Mouse (Mus musculus): ENCODE results near the gene Pex5. TPM values are rescaled to one million over a fixed set of nuclear protein-coding genes. Genes with fewer than 3 reads are reported as not detected.
A peak's percentile ranks its signal among the peaks of the same experiment; 100 is the strongest.

Pex5 gene
- polyA plus RNA-seq (2015; fragmentation: Nextera tagmentation; extraction: Ambion mirVana) = 43.7 and 45.1 TPM in 2 replicates

- ATAC-seq (ENCODE audit: insufficient number of reproducible peaks, low FRiP score, low TSS enrichment, low read depth) = peak; percentile 96
- 0% methylated on average over 35 of the region's 36 CpGs for WGBS
- Histone ChIP-seq H3K36me3 (peaks cover 21% of the 10 kb centered on the region), H3K4me3 (peak within 1 kb of the TSS; percentile 92), H3K4me2 (peak within 1 kb of the TSS; percentile 77), H3K9ac (peak within 1 kb of the TSS; percentile 65), H3K27me3 (no peaks in the 10 kb centered on the region), H3K9me3 (no peaks in the 10 kb centered on the region), H3K4me1 (peaks cover 10% of the 10 kb centered on the region), H3K27ac (peak within 1 kb of the TSS; percentile 90)
Measured at GRCm38 (mm10) chr6:124414927-124415325, at the start of gene Pex5. Gene Pex5, minus strand, starts transcription at chr6:124415067.

- Histone ChIP-seq H3K36me3 (no peaks in the 10 kb centered on the region), H3K27me3 (peaks cover 7% of the 10 kb centered on the region; the same call in 1 of the 2 replicates), H3K4me3 (peak overlapping the region; percentile 45; the same call in 1 of the 2 replicates), H3K4me1 (peaks cover 19% of the 10 kb centered on the region), H3K9me3 (no peaks in the 10 kb centered on the region), H3K4me2 (peak overlapping the region; percentile 76), H3K27ac (no peak overlapping the region), H3K9ac (no peak overlapping the region)
- WGBS = 22% methylated on average over 8 of the region's 8 CpGs
- ATAC-seq (ENCODE audit: insufficient number of reproducible peaks, low FRiP score, low TSS enrichment, low read depth) = no peak
Measured at GRCm38 (mm10) chr6:124463881-124464291, 49.0 kb upstream of the Pex5 start.

GRCm38 (mm10) chr6:124459388-124459787 is 44.5 kb upstream of the Pex5 start:
- H3K27ac ChIP-seq = no peak overlapping the region
- no peak for ATAC-seq (ENCODE audit: insufficient number of reproducible peaks, low FRiP score, low TSS enrichment, low read depth)
- H3K4me1 ChIP-seq = peaks cover 6% of the 10 kb centered on the region
- H3K27me3 ChIP-seq = peaks cover 5% of the 10 kb centered on the region; the same call in 1 of the 2 replicates
- H3K36me3 ChIP-seq = no peaks in the 10 kb centered on the region
- H3K9ac ChIP-seq = no peak overlapping the region
- no peak overlapping the region for H3K4me3 ChIP-seq
- no peak overlapping the region for H3K4me2 ChIP-seq
- 86% methylated on average over 4 of the region's 4 CpGs for WGBS
- no peaks in the 10 kb centered on the region for H3K9me3 ChIP-seq

GRCm38 (mm10) chr6:124458505-124458904 is 43.6 kb upstream of the Pex5 start:
- H3K9ac ChIP-seq = no peak overlapping the region
- 85% methylated on average over 11 of the region's 11 CpGs for WGBS

GRCm38 (mm10) chr6:124457827-124458226 is 43.0 kb upstream of the Pex5 start:
- Histone ChIP-seq H3K4me2 (no peak overlapping the region), H3K27ac (no peak overlapping the region), H3K4me1 (no peaks in the 10 kb centered on the region), H3K36me3 (no peaks in the 10 kb centered on the region), H3K4me3 (no peak overlapping the region), H3K9ac (no peak overlapping the region), H3K27me3 (no peaks in the 10 kb centered on the region), H3K9me3 (no peaks in the 10 kb centered on the region)
- ATAC-seq (ENCODE audit: insufficient number of reproducible peaks, low FRiP score, low TSS enrichment, low read depth) = no peak
- 88% methylated on average over 5 of the region's 5 CpGs for WGBS

More at GRCm38 (mm10) chr6:124458505-124458904, 43.6 kb upstream of the Pex5 start:
- no peaks in the 10 kb centered on the region for H3K27me3 ChIP-seq
- no peak overlapping the region for H3K27ac ChIP-seq
- no peak for ATAC-seq (ENCODE audit: insufficient number of reproducible peaks, low FRiP score, low TSS enrichment, low read depth)
- no peaks in the 10 kb centered on the region for H3K36me3 ChIP-seq
- no peaks in the 10 kb centered on the region for H3K9me3 ChIP-seq
- H3K4me1 ChIP-seq = no peaks in the 10 kb centered on the region
- H3K4me3 ChIP-seq = no peak overlapping the region
- no peak overlapping the region for H3K4me2 ChIP-seq

GRCm38 (mm10) chr6:124456243-124456642 is 41.4 kb upstream of the Pex5 start:
- no peaks in the 10 kb centered on the region for H3K27me3 ChIP-seq
- no peak overlapping the region for H3K4me2 ChIP-seq
- WGBS = 94% methylated on average over 5 of the region's 5 CpGs
- no peaks in the 10 kb centered on the region for H3K36me3 ChIP-seq
- no peaks in the 10 kb centered on the region for H3K4me1 ChIP-seq
- no peak overlapping the region for H3K27ac ChIP-seq
- H3K9me3 ChIP-seq = no peaks in the 10 kb centered on the region
- ATAC-seq (ENCODE audit: insufficient number of reproducible peaks, low FRiP score, low TSS enrichment, low read depth) = no peak
- H3K9ac ChIP-seq = no peak overlapping the region
- H3K4me3 ChIP-seq = no peak overlapping the region

- 52% methylated on average over 4 of the region's 4 CpGs for WGBS
- Histone ChIP-seq H3K9ac (no peak overlapping the region), H3K27ac (no peak overlapping the region), H3K27me3 (no peaks in the 10 kb centered on the region), H3K4me2 (no peak overlapping the region), H3K4me3 (no peak overlapping the region), H3K9me3 (no peaks in the 10 kb centered on the region), H3K4me1 (no peaks in the 10 kb centered on the region), H3K36me3 (no peaks in the 10 kb centered on the region)
- ATAC-seq (ENCODE audit: insufficient number of reproducible peaks, low FRiP score, low TSS enrichment, low read depth) = no peak
Measured at GRCm38 (mm10) chr6:124453756-124454155, 38.9 kb upstream of the Pex5 start.

GRCm38 (mm10) chr6:124451995-124452394 is 37.1 kb upstream of the Pex5 start:
- no peaks in the 10 kb centered on the region for H3K27me3 ChIP-seq
- H3K36me3 ChIP-seq = no peaks in the 10 kb centered on the region
- H3K9me3 ChIP-seq = no peaks in the 10 kb centered on the region
- 64% methylated on average over 3 of the region's 3 CpGs for WGBS
- H3K9ac ChIP-seq = no peak overlapping the region
- no peak for ATAC-seq (ENCODE audit: insufficient number of reproducible peaks, low FRiP score, low TSS enrichment, low read depth)
- H3K4me2 ChIP-seq = no peak overlapping the region
- H3K27ac ChIP-seq = no peak overlapping the region
- H3K4me3 ChIP-seq = no peak overlapping the region
- no peaks in the 10 kb centered on the region for H3K4me1 ChIP-seq

- H3K4me2 ChIP-seq = no peak overlapping the region
- no peak for ATAC-seq (ENCODE audit: insufficient number of reproducible peaks, low FRiP score, low TSS enrichment, low read depth)
- no peaks in the 10 kb centered on the region for H3K36me3 ChIP-seq
- H3K4me1 ChIP-seq = no peaks in the 10 kb centered on the region
- no peaks in the 10 kb centered on the region for H3K27me3 ChIP-seq
- H3K9me3 ChIP-seq = no peaks in the 10 kb centered on the region
- H3K4me3 ChIP-seq = no peak overlapping the region
- H3K27ac ChIP-seq = no peak overlapping the region
- WGBS = 84% methylated on average over 18 of the region's 18 CpGs
- H3K9ac ChIP-seq = no peak overlapping the region
Measured at GRCm38 (mm10) chr6:124449668-124450383, 35.0 kb upstream of the Pex5 start.

GRCm38 (mm10) chr6:124448959-124449667 is 34.2 kb upstream of the Pex5 start:
- Histone ChIP-seq H3K4me2 (no peak overlapping the region), H3K27ac (no peak overlapping the region), H3K4me3 (no peak overlapping the region), H3K27me3 (no peaks in the 10 kb centered on the region), H3K9ac (no peak overlapping the region), H3K9me3 (no peaks in the 10 kb centered on the region), H3K4me1 (no peaks in the 10 kb centered on the region), H3K36me3 (no peaks in the 10 kb centered on the region)
- 94% methylated on average over 16 of the region's 16 CpGs for WGBS
- no peak for ATAC-seq (ENCODE audit: insufficient number of reproducible peaks, low FRiP score, low TSS enrichment, low read depth)

GRCm38 (mm10) chr6:124448186-124448852 is 33.5 kb upstream of the Pex5 start:
- H3K4me2 ChIP-seq = no peak overlapping the region
- no peak for ATAC-seq (ENCODE audit: insufficient number of reproducible peaks, low FRiP score, low TSS enrichment, low read depth)

GRCm38 (mm10) chr6:124447356-124447755 is 32.5 kb upstream of the Pex5 start:
- H3K27ac ChIP-seq = no peak overlapping the region
- no peaks in the 10 kb centered on the region for H3K36me3 ChIP-seq
- no peak overlapping the region for H3K4me2 ChIP-seq
- no peak overlapping the region for H3K9ac ChIP-seq
- no peaks in the 10 kb centered on the region for H3K9me3 ChIP-seq
- 81% methylated on average over 2 of the region's 2 CpGs for WGBS
- no peaks in the 10 kb centered on the region for H3K4me1 ChIP-seq
- H3K4me3 ChIP-seq = no peak overlapping the region
- no peaks in the 10 kb centered on the region for H3K27me3 ChIP-seq
- ATAC-seq (ENCODE audit: insufficient number of reproducible peaks, low FRiP score, low TSS enrichment, low read depth) = no peak

More at GRCm38 (mm10) chr6:124448186-124448852, 33.5 kb upstream of the Pex5 start:
- Histone ChIP-seq H3K4me1 (no peaks in the 10 kb centered on the region), H3K9ac (no peak overlapping the region), H3K27ac (no peak overlapping the region), H3K36me3 (no peaks in the 10 kb centered on the region), H3K9me3 (no peaks in the 10 kb centered on the region), H3K27me3 (no peaks in the 10 kb centered on the region), H3K4me3 (no peak overlapping the region)
- WGBS = 72% methylated on average over 10 of the region's 10 CpGs

Measured in limb, embryonic 15.5 days (tissue).